Mouse (Mus musculus) heart, adult 10 weeks (tissue): ENCODE measurements around the gene Mmaa. TPM values are rescaled to one million over a fixed set of nuclear protein-coding genes. Genes with fewer than 3 reads are reported as not detected.

Experiments
- polyA plus RNA-seq: library from polyadenylated mRNA; stranded (reverse); fragments of 350-450 nt; fragmentation: Illumina TruSeq; extraction: RNeasy Lipid Tissue Mini Kit (QIAGEN cat#74804); gene quantifications from one replicate; pipeline ENCODE4 v1.2.3, GENCODE M21; 2014; ENCODE audit warnings: low read depth, low replicate concordance

Gene Mmaa
- 42.5 TPM for polyA plus RNA-seq

DNA sequence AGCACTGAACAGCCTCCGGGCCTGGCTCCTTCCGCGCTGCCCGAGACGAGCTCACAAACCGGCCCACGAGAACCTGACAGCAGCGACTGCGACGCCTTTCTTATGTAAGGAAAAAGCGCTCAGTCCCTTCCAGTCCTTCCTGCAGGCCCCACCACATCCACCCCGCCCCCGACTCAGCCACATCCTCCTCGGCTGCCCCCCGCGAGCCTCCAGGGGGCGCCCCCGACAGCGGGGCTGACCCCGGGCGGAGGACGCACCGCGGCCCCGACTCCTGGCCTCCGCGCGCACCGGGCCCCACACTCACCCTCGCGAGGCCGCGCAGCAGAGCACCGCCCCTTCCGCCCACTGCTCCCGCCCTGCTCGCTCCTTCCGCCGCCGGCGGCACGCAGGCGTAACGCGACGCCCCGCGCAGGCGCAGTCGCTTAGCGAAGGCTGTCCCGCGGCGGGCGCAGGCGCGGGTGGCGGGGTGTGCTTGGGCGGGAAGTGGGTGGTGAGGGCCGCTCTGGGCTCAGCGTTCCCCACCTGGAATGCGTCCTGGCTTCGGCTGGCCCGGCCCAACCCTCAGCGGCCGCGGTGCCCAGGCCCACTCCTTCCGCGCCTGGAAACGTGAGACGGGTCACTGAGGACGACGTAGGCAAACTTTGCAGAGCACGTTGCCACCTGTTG is at the start of gene Mmaa:
TSS of gene Mmaa (minus strand) at position 328 of the 666 bp plus-strand sequence.

DNA sequence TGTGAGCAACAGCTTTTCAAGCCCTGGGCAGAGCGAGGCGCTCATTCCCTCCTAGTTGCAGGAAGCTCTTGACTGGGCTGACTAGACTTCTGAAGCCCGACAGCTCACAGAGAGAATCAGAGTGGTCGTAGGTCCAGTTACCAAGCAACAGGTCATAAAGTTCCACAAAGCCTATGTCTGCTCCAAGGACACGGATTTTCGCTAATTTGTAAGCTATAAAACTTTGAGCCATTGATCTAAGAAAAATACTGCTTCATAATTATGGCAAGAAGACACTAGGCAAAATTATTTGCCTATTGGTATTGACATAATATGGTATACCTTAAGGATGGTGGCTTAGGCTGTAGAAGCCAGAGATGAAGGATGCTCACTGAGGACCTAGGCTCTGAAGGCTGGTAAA is 46.3 kb downstream of the Mmaa start, which contains the start of gene 1700011L22Rik:
TSS of gene 1700011L22Rik (minus strand) at position 101 of the 400 bp plus-strand sequence.

Other genes with a start within 250 kb of the Mmaa start
- not detected for gene 1700011L22Rik, start 46.4 kb downstream of the Mmaa start, polyA plus RNA-seq
- 8.2 TPM for gene Smad1, start 104.6 kb upstream of the Mmaa start, polyA plus RNA-seq